Mouse (Mus musculus) spleen, postnatal 36 days (tissue): ENCODE measurements at regions not wholly inside any gene's neighbourhood (a gene's known extent, or its start where the extent isn't known, plus 50 kb on each side); places are given as distances from the start of the nearest gene placed in this dataset.

Source experiments
- DNase-seq, 2 experiments: peaks; one replicate each; pipeline ENCODE4 v3.0.0; 2022; ENCODE audit warnings: low spot score in 2 of 2, mixed read lengths in 1 of 2

DNA sequence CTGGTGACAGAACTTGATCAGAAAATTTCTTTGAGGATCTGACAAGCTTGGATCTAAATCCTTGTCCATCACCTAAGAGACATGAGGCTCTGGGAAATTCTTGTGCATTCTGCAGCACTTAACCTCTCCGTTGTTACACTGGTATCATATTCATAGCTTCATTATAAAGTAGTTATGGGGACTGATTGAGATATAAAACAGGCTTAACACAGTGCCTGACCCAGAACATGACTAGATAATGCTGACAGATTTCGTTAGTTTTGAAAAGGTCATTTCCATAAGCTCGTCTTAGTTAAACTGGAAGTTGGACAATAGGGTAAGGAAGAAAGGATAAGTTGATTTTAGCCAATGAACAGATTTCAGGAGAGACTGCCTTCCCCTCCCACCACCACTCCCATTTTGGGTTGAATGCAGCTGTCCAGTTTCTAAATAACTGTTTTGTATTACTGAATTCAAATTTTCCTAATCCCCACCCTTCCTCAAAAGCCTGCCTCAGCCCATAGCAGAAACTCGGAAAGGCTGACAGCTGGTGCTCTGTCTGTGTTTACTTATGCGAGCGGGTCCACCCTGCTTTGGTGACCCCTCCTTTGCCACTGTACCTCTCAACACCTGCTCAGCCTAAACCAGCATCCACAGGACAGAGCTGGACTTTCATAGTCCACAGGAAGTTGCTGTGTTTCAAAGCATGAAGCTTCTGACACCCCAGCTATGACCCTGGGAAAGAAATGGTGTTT is 340.8 kb downstream of the Pax1 start:
- no peak for DNase-seq

DNA sequence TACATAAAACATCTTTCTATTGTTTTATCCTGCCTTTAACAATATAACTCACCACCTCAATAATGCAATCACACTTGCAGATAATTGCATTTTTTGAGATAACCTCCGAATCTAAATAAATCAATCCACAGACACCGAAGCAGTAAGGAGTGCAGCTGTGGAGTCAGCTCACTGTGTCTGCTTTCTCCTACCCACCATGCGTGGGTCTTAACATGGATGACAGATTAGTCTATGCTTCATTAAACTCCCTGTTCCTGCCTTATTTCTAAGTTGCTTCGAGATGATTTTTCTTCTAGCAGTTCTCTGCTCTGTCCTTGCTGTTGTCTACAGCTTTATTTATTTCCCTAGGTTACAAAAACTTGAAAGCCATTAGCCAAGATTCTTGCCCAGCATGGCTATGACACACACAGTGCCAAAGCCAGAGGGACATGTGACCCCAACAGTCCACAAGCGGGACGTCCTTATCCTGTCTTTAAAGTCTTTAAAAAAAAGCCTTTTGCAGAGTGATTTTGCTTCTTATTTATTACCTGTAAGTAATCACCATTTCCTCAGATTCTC is 337.9 kb downstream of the Pax1 start:
- no peak for DNase-seq

DNA sequence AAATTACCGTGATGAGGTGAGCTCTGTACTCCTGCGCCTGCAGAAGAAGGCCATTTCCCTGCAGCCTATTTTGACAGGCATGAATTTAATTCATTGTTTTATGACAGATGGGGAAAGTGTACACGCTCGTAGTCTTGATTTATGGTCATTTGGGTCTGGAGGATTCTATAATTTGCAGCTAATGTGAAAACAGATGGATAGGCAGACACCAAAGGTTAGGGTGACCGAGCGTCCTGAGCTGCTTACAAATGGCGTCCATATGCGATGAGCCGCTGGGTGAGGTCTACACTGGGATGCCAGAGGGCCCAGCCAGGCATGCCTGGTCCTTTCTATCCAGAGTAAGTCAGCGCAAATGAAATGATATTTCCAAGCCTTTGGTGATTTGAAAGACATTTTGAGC is 330.2 kb downstream of the Pax1 start:
- no peak for DNase-seq

DNA sequence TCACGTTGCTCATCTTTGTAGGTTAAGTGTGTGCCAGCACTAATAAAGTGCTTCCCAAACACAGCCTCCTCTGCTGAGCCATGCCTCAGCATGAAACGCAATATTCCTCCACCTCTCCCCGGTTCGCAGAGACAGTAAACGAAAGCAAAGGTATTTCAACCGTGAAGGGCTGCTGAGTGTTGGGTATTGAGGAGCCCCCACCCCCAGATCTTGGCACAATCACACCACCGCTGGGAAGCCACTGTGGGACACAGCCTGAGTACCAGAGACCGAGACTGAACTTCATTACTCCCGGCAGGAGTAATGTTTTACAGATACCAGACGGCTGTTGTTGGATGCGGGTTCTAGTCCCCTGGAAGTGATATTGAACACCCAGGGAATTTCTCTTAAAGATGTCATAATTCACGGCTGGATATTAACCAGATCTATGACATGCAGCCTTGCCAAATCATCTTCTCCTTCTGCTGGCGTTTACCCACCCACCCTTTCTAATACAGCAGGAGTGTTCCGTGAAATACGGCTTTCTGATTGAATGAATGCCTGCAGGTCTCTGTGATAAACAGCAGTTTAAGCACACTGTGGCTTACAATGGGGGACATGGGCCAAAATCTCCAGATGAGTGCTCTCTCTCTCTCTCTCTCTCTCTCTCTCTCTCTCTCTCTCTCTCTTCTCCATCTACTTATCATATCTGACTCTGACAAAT is 328.9 kb downstream of the Pax1 start:
- no peak for DNase-seq

DNA sequence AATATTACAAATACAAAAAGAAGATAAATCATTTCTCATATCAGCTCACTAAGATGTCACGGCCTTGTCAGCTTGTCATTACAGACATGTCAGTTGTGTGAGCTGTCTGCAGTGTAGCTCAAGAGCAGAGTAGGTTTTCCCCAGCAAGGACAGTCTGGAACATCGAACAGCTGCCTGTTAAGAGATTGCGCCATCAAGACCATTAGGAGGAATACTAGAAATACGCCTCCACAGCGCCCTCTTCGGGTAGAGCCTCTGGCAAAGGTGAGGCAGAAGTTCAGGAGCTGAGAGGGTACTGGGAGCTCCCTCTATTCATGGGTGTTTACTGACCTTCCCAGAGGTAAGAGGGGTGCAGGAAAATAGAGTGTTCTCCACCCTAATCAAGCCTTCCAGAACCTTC is 327.0 kb downstream of the Pax1 start:
- no peak for DNase-seq

DNA sequence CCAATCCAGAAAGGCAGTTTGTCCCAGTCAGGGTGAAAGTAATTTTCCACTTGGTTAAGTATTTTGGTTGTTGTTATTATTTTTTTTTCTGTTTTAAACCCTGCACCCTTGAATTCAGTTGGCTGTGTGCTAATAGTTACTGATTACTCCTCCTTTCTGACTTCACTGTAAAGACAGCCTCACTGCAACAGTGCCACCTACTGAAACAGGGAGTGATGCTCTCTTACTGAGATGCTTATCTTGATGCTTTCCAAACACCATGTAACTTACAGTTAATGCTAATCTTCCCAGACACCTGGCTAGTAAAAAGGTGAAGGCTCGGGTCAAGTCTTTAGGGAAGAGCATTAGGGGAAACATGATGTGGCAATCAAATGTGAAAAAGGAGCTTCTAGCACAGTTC is 294.9 kb downstream of the Pax1 start:
- no peak for DNase-seq

DNA sequence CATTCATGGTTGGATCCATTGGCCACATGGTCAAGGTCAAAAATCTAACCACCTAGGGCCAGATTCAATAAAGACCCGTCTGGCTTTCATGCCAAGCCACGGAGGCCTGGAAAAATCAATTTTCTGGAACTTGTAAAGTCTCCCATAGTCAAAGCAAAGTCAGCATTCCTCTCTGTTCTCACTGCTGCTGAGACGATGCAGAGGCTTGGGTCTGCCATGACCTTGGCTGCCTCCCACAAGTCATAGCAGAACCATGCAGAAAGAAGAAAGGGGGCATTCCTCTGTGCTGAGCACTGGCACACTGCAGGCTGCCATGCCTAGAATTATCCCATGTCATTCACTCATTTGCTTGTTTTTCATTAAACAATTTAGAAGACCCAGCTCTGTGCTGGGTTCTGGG is 288.5 kb downstream of the Pax1 start:
- no peak for DNase-seq

DNA sequence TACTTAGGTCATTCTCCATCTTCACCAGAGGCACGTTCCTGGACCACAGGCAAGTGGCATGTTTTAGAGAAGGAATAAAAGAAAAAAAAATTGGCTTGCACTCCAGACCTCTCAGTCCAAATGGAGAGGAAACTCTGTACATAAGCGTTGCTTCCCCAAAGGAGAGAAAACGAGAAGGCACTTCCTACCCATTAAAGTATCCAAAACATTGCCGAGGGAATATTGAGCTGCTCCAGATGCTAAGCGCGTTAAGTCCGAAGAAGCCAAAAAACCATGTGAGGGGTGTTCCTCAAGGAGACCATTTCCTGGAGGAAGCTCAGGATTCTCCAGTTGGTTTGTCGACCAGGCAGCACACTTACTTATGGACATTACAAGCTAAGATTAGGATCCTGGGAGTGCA is 286.2 kb downstream of the Pax1 start:
- no peak for DNase-seq

DNA sequence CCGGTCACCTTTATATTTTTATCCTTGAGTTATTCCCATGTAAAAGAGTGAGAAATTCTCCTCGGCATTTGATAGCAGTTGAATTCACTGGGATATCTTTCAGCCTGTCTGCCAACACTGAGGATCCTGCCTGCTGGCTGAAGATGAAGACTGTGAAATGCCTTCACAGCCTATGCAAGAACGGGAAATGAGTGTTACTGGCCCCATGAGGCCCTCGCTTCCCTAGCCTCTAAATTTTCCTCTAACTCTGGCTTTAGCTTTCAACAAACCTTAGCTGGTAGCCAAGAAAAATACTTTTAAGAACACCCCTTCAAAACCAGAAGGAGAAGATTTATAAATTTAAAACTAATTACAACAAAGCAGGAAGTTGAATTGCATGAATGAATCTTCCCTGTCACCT is 285.8 kb downstream of the Pax1 start:
- DNase-seq: no peak

DNA sequence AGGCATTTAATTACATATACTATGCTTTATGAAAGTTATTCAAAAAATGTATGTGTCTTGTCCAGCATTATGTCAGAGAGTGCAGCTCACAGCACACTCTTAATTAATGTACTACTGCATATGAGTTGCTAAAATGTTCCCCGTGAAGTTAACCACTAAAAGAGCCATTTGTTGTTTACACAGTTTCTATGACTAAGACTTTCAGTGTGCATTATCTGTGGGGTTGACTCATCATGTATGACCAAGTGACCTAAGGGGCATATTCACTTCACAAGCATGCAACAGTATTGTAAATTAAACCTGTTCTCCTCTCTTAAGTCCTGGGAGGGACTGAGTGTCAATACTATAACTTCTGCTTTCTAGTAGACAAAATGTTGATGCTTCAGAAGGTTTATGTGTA is 276.2 kb downstream of the Pax1 start:
- no peak for DNase-seq

DNA sequence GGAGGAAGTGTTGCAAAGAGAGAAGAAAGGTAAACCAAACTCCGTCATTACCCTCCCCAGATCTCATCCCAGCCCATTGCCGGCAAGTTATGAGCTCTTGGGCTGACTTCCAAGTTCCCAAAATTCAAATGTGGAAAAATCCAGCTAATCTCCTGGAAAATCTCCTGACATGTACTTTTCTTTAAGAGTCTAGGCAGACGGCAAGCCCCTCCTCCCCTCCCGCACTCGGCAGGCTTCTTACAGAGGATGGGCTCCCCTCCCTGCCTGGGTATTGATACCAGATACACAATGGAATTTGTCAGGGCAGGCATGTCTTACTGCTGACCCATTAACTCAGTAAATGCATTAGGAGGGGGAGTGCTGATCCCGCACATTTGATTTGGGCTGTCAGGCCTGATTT is 271.0 kb downstream of the Pax1 start:
- no peak for DNase-seq

DNA sequence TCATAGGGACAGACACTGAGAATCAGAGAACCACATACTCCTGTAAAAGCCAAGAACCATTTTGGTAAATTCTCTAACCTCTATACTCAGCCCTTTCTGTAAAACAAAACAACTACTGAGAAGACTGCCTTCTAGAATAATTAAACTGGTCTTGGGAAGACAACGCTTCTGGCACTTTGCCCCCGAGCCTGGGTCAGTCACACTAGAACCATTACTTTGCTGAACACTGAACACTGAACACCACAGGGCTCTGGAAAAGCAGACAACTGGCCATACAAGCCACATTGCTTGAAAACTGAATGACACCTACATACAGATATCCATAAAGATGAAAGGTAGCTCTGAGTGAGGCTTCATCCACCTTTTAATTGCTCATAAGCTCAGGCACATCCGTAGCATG is 268.0 kb downstream of the Pax1 start:
- DNase-seq: no peak

DNA sequence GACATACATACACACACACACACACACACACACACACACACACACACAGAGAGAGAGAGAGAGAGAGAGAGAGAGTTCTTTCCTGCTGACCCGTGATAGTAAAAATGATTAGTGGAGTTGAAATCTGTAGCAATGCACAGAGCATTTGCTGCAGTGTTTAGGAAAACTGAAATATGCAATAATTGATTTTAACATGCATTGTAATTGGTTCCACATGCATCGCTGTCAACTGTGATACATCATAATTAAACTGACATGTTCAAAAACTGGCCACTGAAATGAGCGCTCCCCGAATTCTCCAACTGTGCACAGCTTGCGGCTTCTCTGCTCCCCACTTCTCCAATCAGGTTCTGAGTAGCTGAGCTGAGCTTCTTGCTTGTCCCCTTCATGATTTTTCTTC is 265.4 kb downstream of the Pax1 start:
- DNase-seq: no peak

DNA sequence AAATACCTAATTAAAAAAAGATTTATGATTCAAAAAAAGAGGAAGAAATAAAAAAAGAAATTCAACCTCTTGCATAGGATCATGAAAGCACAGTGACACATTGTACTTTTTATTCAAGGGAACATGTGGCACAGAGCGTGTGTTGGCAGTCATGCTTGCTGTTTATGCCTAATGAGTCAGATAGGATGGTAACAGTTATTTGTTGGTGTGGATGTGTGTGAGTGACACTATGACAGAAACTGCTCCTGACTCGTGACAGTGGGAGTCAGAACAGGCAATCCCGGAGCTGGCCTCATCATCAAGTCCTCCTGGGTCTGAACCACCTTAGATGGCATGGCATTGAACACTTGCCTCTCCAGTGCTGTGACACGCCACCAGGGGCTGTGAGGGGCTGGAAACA is 261.4 kb downstream of the Pax1 start:
- no peak for DNase-seq

DNA sequence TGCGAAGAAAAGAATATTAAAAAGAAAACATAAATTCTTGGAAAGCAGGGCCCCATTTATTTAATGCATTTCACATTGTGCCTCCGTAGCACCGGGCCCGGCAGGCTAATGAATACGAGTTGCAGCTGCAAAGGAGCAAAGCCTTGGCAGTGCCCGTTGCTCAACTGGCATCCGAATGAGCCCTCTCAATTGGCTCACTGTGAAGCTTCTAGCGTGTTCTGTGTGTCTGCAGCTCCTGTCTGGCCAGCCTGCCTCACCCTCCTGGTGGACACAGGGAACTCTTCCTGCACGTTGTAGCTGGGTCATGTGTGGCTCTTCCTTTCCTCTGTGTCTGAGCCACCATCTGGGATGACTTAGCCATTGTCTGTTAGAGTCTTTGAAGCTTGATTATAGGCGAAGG is 256.1 kb downstream of the Pax1 start:
- DNase-seq: no peak

DNA sequence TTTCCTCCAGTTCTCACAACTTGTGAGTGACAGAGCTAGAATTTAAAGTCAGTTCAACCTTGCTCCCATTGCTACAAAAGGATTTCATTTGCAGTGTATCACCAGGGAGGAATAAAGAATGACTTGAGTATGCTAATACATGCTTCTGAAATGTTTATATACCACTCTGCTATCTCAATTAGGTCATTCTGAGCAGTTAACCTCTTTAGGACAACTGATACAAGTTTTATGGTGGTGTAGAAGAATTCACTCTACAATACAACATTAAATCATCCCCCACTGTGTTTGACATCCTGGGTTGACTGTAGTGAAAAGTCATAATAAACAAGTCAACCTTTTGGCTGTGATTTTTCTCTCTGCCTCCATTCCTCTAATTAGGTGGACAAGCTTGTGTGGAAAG is 248.6 kb downstream of the Pax1 start:
- DNase-seq: no peak

DNA sequence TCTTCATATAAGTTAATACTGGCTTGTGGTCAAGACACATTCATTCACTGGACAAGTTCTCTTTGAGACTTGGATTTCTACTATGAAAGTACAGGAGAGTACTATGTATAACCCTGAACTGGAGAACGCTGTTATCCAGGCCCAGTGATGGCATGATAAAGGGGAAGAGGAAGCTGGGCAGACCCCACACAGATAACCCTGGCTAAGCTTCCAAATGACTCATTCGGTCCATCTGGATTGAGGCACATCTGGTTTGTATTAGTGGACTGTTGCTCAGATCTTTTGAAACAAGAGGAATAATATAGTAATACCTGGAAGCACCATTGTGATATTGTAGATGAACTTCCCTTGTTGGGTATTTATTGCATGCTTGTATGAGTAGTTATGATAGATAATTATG is 239.9 kb downstream of the Pax1 start:
- no peak for DNase-seq

DNA sequence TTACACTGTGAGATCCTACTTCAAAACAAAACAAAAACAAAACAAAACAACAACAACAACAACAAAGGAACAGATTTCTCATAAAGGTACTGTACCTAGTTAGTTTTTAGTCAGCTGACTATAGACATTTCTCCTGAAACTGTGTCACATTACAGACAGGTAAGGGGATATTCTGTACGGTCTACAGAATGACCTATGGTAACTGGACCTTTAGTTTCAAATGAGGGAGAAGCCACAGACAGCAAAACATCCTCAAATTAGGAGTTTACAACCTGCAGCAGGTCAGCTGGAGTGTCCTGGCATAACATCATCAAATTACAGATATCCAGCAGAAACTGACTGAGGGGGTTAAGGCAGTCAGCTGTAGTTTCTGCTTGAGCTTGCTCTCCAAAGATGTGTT is 210.7 kb downstream of the Pax1 start:
- no peak for DNase-seq

DNA sequence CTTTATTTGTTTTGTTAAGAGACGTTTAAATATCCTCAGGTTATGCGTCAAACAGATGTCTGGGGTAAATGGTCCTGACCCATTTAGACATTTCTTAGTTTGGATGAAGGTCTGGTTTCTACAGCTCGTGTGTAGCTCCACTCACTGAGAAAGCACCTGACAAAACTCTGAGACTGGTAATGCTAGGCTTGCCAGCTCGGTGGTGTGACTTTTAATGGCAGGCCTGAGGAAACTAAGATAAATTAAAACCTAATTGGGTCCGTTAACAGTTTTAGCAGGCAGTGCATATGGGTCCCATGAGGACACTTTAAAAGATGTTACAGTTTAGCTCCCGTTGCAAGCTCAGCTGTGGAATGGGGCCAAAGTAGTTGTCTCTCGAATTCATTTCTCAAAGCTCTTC is 199.5 kb downstream of the Pax1 start:
- DNase-seq: no peak

DNA sequence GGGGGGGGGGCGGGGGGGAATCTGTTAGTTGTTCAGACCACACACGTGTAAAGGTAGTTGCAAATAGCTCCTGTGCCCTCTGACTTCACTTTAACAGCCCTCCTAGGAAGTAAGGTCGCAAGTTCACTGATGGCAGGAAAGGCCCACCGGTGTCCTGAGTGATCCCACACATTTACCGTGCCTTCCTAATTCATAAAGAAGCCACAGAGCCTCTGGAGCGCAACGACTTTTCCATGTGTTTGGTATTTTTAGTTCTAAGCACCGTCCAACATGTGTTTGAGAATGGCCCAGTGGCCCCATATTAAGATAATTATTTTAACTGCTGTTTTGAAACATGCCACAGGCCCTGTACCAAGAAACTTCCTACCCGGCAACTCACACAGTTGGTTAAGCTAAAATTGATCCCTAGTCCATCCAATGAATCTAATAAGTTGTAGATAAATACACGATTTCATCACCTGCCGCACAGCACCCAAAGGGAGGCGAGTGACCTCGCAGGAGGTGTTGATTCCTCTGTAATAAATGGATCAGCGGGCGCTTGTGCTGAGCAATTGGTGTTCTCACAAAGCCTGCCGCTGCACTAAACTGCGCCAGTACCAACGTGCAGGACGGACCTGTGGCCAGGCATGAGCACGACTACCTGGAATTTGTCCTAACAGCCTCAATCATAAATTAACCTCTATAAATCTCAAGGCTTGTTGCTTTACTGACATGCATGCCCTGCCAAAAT is 198.9 kb downstream of the Pax1 start:
- no peak for DNase-seq

DNA sequence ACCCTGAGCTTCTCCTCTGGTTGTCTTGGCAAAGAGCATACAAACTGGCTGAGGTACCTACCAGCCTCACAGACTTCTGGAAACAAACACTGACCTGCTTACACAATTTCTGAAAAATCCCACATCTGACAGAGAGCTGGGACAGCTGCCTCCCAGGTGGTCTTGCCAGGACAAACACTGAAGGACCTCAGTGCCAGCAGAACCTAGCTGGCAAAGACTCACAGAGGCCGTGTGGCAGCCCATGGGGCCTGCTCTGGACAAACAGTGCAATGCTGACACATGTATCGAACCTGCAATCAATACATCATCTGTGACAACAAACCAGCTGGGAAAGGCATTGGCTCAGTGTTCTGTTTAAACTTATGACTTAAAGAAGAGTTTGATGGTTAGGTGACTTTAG is 167.4 kb downstream of the Pax1 start:
- no peak for DNase-seq

DNA sequence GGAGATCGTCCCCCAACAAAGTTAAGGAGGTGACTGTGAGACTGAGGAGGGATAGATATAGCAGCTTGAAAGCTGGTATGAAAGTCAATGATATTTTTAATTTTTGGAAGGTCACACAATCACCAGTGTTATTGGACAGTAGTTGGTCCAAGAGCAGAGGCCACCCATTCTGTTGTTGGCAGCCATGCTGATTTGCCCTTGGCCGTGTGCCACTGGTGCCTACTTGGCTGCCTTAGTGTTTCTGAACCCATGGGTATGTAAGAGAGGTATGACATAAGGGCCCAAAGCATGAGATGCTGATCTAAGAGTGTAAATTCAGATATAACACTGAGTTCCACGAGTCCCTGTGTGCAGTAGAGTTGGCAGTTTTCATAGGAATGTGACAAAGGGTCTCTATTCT is 153.7 kb downstream of the Pax1 start:
- DNase-seq: no peak

DNA sequence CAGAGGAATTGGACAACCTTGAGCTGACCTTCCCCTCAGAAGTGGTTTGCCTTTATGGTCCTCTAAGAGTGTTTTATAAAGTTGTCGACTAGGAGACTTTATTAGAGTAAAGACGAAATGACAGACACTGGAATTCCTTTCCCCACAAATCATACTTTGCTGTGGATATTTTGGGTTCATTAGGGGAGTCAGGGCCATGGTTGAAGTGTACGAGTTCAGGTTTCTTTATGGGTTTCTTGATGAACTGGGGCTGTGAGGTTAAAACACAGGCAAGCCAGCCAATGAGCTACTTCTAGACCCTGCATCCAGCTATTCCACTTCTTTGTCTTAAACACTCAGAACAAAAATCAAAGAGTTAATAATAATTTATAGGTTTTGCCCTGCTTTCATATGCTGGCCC is 153.0 kb downstream of the Pax1 start:
- no peak for DNase-seq
